Mouse (Mus musculus) gastrocnemius, postnatal 14 days (tissue): Measurements from ENCODE around the gene Gpr4. TPM values are rescaled to one million over a fixed set of nuclear protein-coding genes. Genes with fewer than 3 reads are reported as not detected.

ENCODE experiments used
- DNase-seq: peaks from one replicate; pipeline ENCODE4 v3.0.0; 2021; ENCODE audit warnings: mixed read lengths
- intact Hi-C: fragments of 180-260 bp; cut with DNase I; formaldehyde crosslinking; loops from one replicate; pipeline ENCODE4 v1.15.1; 2025; ENCODE audit warnings: low total_unique reads
- total RNA-seq, 2 experiments: library from RNA; stranded (reverse); gene quantifications; 2 replicates each; pipeline ENCODE4 v1.2.3; 2021

The Gpr4 gene
- total RNA-seq, 2 experiments from 2014 or later: 2.9 to 4.3 TPM

DNA sequence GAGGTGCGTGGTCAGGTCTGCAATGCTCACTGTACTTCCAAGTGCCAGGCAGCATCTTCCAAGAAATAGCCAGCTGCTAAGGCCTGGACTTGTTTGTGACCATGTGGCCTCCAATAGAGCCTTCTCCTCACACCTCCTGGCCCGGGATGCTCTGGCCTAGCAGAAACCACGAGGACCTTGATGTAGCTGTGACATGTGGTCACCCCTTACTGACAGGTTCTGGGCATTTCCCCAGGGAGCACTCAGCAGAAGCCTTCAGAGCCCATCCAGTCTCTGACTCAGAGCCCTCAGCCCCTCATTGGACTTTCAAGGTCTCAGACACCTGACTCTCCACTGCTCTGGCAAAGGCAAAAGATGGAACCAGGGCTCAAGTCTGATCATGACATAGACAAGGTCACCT is 32.7 kb downstream of the Gpr4 start:
- intact Hi-C loops: no loop called here
- no peak for DNase-seq

DNA sequence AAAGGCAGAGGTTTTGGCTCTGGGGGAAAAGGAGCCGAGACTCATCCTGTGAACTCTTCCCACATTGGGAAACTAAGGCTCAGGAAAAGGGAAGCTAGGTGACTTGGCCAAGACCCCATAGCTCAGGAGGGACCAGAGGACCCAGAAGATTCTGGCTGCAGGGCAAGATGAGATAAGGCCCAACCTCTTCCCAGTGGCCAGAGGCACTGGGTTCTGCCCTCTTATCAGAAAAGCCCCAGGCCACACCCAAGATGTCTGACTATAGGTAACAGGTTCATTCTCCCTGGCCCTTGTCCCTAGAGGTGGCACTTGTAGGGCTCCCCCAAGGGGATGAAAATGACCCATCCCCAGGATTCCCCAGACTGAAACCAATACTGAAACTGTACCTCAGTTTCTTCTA is 34.5 kb downstream of the Gpr4 start:
- DNase-seq: no peak
- intact Hi-C loops: no loop called here

DNA sequence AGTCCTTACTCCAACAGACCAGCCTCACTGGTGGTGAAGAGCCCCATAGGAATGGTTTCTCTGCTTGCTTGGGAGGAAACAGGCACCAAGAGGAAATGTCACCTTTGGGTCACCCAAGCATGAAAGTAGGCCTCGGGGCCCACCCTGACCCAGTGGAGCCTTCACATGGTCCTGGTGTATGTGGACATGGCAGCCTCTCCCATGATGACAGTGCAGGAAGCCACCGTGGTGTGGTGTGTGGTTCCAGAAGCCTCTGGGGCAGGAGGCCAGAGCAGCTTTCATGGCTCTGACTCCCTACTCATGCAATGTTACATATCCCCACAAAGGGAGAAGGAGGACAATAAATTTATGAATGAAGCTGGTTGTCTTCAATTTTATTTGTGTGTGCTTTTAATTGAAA is 35.2 kb downstream of the Gpr4 start:
- no peak for DNase-seq
- intact Hi-C loops: no loop called here

DNA sequence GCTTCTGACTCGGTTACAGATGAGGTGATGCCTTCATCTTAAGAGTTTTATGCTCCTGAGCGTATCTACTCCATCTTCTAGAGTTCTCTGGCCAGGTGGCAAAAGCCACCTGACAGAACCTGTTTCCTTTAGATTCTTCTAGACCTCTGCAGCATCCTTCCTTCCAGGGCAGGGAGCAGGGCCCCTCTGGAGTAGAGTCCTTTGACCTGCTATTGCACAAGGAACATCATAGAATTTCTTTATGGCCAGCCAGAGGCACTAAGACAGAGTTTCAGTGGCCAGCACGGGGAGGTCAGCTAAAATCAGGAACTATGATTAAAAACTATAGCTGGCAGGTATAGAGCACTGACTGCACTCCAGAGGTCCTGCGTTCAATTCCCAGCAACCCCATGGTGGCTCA is 39.7 kb downstream of the Gpr4 start:
- intact Hi-C loops: no loop called here
- no peak for DNase-seq

DNA sequence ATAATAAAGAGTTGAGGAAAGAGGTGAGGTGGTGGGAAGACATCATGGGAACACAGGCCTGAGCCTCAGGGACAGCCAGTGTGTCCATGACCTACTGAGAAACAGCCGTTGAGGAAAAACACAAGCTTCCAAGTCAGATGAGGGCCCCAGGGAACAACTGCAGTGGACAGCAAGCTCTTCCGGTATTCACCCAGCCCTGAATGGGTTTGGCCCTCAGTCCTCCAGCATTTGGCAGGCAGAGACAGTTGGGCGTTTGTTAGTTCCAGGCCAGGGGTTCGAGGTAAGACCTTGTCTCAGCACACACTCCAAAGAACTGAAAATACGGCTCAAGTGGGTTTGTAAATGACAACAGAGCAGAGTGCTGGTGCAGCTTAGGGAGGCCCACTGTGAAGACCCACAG is 41.1 kb downstream of the Gpr4 start:
- DNase-seq: no peak
- intact Hi-C loops: no loop called here

DNA sequence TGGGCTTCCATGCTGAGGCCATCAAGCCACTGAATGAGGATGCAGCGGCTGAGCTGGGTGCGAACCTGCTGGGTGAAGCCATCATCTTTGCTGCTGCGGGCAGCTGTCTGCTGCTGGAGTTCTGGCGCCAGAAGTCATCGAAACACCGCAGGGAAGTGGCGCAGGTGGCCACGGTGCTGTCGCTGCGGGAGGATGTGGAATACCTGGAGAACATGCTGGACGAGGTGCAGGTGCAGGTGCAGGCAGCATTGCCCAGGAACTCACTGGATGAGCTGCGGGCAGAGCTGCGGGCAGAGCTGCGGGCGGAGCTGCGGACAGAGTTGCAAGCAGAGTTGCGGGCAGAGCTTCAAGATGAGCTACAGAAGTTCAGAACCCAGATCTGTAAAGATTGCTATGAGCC is 43.1 kb downstream of the Gpr4 start:
- intact Hi-C loops: no loop called here
- DNase-seq: no peak

DNA sequence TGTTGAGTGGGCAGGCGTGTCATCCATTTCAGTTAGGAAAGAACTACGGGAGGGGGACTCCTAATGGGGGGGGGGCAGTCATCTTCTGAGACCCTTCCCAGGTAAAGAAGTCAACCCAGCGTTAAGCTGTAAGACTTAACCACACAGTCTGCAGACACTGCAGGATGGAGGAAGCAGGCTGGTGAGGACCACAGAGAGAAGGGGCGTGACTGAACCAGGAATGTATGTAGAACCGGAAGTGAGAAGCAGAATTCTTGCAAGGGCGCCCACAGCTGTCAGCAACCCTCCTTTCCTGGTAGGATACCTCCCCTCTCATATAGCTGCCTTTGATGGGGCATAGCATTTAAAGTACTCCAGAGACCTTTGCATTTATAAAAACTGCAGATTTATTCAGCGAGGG is 44.2 kb downstream of the Gpr4 start:
- DNase-seq: no peak
- intact Hi-C loops: no loop called here

DNA sequence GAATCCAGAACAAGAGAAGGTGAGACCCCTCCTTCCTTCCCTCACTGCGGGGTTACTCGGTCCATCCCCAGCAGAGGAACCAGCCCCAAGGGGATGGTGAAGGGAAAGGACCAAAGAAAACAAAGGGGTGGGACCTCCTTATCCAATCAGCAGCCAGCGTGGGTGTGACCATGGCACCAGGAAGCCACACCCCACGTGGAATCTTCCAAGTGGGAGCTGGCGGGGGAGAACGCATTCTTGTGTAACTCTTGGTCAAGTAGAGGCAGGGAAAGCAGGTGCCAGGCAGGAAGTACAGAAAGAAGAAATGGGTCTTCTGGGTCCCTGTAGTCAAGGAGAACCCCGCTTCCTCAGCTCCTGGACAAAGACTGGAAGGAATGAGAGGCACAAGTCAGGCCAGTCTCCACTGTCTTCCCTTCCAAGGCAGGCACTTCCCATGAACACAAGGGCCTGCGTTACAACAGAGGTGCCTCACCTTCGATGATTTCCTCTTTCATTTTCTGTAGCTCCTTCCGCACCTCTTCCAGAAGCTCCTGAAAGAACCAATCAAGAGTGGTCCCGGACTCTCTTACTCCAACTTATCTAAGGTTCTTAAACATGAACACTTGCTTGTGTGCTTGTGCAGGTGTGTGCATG is 45.2 kb downstream of the Gpr4 start:
- DNase-seq: peak; percentile 64
- intact Hi-C loops: no loop called here

DNA sequence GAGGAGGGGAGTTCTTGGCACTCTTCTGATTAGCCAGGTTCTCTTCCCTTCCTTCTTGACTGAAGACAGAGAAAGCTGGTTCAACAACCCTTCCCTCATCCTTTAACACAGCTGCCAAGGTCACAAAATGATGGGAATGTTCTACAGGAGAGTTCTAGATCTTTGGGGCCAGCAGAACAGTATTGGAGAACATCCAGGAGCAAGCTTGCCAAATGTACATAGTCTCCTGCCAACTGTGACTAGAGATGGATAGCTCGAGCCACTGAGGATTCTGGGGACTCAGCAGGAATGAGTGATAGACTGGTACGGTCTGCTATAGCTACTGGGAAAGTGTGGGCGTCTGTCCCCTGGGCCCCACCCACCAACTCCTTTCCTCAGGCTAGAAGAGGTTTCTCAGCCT is 46.0 kb downstream of the Gpr4 start:
- intact Hi-C loops: no loop called here
- no peak for DNase-seq

DNA sequence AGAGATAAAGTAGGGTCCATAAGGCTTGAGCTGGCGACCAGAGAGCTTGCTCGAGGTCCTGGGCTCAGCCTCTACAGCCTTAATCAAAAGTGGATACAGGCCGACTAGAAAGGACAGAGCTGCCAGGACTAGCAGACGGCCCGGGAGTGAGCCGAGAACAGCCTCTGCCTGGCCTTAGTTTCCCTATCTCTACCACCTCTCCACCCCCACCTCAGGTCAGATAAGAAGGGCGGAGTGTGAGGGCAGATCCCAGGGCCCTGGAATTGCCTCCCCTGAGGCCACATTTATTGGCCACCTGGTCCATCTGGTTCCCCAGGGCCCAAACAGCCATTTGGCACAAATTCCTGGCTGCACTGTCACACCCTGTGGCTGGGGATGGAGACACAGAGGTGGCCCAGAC is 52.8 kb downstream of the Gpr4 start:
- peak; percentile 38 for DNase-seq
- intact Hi-C loops: no loop called here

DNA sequence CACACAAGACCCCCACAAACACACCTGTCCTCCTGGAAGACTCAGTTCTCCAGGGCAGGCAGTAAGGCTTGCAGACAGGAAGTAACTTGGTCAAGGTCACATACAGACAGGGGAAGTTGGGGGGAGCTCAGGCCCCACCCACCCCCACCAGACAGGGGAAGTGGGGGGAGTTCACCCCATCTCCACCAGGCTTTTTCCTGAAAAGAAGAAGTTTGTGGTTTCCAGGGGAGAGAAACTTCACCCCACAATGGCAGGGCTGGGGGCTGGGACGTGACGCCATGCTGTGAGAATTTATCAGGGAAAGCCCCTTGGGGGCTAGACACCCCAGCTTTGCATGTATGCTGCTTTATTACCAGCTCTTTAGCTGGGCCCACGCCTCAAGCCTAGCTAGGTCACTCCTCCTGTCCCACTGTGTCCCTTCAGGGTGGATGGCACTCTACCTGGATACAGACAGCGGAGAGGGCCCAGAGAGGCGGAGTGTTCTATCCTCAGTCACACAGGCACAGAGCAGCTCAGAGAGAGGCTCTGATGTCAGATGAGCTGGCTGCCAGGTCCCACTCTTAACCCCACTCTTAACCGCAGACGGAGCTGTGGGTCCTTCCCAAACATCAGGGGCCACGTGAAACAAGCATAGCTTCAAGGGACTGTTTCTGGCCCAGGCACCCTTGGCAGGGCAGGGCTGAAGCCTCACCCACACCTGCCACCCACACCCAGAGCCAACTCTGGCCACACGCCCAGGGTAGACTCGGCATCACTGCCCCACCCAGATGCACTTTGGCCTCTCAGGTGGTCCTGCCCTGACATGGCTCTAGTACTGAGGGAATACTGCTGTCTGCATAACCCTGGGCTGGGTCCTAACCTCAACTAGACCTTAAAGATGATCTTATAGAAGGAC is 53.8 kb downstream of the Gpr4 start:
- DNase-seq: no peak
- intact Hi-C loops: no loop called here

DNA sequence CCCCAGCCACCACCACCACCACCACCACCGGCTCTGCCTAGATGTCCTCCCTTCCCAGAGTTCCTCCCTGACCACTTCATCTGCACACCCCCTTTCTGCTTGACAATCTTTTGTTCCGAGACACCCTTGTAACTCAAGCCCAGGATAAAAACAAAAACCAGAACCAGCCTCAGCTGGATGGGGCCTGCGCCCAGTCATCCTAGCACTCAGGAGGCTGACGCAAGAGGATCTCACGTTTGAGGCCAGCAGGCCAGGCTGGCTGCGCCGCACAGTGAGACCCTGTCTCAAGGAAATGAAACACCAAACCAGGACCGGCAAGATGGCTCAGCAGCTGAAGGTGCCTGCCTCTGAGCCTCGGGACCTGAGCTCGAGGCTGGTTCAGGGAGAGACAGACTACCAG is 54.7 kb downstream of the Gpr4 start:
- DNase-seq: no peak

DNA sequence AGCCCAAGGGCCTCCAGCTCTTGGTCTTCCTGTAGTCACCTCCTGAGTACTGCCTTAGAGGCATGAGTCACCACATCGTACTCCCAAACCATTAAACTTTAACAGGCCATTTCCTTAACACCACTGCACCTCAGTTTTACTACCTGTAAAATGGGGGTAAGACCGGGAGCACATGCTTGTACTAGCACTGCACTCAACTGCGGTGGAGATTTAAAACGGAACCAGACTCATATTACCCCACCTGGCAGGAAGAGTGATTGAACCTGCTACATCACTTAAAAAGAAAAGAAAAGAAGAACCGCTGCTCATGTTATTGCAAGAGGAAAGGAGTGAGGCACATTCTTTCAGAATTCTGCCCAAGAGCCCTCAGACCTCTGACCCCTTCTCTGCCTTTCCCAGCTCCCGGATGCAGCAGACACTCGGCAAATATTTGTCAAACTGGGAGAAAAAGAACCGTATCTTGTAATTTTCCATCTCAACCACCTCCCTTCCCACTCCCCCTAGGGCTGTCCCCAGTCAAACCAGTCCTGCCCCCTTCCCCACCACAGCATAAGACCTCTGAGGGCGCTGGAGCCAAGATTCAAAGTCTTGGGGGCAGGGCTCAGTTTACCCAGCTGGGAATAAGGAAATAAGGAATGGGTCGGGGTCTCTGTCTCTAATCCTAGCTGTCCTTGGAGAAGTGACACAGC is 56.8 kb downstream of the Gpr4 start:
- DNase-seq: no peak
- intact Hi-C loops: no loop called here

More for the DNA sequence above, 54.7 kb downstream of the Gpr4 start:
- intact Hi-C loops: no loop called here

DNA sequence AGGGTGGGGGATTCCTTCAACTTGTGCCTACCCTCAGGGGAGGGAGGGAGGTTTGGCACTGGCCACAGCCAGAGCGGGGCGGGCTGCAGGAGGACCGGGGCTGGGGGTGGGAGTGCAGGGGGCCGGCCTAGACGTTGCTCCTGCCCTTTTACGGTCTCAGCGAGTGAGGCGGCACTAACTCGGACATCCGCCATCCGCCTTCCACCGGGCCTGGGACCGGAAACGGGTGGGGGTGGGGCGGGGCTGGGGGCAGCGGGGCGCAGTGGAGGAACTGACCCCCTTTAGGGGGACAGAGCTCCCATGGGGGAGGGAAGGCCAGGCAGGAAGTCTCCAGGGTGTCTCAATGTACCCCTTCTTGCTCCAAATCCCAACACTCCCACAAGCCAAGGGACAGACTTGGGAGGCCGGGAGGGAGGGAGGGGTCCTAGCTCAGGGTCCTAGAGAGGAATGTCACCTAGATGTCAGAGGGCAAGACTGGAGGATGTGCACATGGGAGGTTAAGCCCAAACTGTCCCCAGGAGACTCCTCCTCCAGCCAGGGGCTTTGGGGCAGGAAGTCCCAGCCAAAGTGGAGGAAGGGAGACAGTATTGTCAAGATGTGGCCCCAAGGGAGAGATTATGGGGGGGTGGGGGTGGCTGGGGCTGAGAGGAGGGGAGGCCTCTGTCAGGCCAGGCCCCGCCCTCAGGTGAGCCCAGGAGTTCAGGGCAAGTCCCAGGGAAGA is 57.5 kb downstream of the Gpr4 start:
- intact Hi-C loops: no loop called here
- peak; percentile 81 for DNase-seq

DNA sequence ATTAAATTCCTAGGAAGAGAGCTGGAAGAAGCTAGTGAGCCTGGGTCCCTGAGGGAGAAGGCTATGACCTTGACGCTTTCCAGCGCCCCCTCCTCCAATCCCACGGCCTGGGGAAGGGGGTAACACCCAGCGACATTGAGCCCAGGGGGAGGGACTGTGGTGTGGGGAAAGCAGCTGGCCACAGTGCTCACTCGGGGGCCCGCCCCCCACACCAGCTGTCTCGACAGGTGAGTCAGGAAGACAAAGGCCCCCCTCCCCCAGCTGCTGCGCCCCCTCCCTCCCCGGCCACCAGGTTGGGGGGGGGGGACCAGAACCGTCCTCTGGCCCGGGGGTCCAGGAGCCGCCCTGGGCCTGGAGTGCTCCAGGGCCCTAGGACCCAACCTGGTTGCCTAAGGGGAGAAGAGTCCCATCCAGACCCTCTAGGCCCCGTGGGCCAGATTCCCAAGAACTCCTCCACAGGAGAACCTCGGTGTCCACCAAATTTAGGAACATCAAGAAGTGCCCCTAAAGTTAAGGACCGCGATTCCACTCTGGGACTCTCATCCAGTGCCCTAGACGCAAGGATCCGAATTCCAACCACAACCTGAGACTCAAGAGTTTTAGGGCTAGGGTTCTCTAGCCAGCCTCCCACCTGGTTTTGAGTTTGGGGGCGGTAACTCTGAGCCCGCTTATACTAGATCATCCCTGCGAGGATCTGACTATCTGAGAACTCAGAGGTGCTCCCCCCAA is 58.3 kb downstream of the Gpr4 start:
- DNase-seq: no peak
- intact Hi-C loops: no loop called here

DNA sequence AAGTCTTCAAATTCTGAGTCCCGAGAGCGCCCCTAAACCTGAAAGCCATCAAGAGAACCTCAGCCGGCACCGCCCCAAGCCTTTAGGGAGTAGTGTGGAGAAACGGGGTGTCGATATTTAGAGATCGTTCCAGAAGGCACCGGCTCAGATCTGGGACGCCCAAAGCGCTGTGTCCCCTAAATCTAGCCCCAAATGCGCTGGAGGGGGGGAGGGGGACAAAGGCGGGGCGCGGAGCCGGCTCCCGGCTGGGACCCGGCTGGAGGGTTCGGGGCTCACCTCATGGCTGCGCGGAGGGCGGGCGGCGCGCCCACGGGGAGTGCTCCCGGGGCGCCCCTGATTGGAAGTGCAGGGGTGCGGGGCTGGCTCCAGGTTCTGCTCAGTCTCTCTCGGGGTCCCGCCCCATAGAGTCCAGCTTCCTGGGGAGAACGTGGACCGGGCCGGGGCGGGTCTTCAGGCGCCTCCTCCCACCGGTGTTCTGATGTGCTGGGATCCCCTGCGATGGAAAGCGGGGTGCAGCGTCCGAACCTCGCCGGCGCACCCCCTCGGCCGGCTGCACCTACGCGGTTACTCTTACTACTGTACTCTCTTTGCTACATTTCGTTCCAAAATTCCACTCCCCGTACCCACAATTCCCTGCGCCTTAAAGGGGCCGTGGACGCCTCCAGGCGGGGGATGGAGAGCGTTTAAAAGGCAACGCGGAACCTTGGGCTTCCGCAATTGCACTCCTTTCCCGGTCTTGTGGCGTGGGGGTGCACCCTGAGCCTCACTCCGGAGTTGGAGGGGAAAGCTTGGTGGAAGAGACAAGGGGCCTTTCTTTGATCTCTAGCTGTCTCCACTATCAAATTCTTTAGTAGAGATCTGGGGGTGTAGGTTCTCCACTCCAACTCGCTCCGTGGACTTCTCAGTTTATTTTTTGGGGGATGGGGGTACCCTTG is 59.2 kb downstream of the Gpr4 start, which contains the start of gene Vasp:
Vasp (minus strand) TSS at position 580 of the 935 bp plus-strand sequence.
- intact Hi-C loops: no loop called here
- peak; percentile 81 for DNase-seq

DNA sequence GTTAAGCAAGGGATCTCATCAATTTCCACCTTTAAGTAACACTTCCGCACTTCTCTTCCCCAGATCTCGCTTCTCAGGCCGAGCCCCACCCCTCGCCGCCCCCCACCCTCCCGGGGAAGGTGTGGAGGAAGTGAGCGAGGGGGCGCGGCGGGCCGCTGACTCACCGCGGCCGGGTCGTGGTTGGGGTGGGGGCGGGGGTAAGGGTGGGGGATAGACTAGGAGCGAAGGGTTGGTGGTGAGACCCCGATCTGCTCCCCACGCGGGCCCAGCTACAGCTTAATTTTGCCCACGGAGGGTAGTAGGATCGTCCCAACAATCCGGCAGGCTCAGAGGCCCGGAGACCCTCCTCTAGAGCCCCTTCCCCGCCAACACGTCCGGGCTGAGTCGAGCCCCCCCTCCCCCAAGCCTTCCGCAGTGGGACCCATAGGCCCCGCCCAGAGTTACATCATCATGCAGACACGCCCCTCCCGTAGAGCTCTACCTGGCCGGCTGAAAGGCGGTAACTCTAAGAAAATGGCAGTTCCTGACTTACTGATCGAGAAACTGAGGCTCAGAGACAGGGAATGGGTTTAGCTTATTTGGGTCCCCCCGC is 59.9 kb downstream of the Gpr4 start:
- peak; percentile 50 for DNase-seq

More for the DNA sequence above, 59.9 kb downstream of the Gpr4 start:
- intact Hi-C loops: no loop called here
